In genomic region chr3:79809180-79809567, GRCm38 (mm10) we compare ENCODE assay signal across 9 mouse cellular contexts. TPM values are rescaled to one million over a fixed set of nuclear protein-coding genes. Genes with fewer than 3 reads are reported as not detected.
DNase-seq lines count a peak whose midpoint lies in the region; ATAC-seq and TF ChIP-seq lines count a peak whose summit lies in the region.
"Had no signal": no experiment of that assay in that cellular context is flagged by ENCODE, and none has a peak within 500 bp of the region (broad histone marks: within the 10 kb centered on the region; RNA-seq: fewer than 3 reads in every experiment).

No protein-coding gene starts in this region.

- H3K36me3 ChIP-seq in embryonic facial prominence, embryonic 14.5 days (ENCODE audit: control insufficient read depth, insufficient read depth, low read length) = no peaks in the 10 kb centered on the region
- H3K36me3 ChIP-seq in hindbrain, embryonic 12.5 days = no peaks in the 10 kb centered on the region
- H3K36me3 ChIP-seq: liver, embryonic 15.5 days had no signal

- no peak overlapping the region for H3K4me3 ChIP-seq in embryonic facial prominence, embryonic 14.5 days (ENCODE audit: low read depth, low read length)
- no peak overlapping the region for H3K4me3 ChIP-seq in hindbrain, embryonic 12.5 days
- no peak overlapping the region; the same call in 1 of the 2 replicates for H3K4me3 ChIP-seq in layer of hippocampus, adult 2 months
- no peak overlapping the region for H3K4me3 ChIP-seq in lung, adult 2 months (replicated peaks; ENCODE audit: extremely low read depth, low read depth, low read length)
- H3K4me3 ChIP-seq: liver, embryonic 15.5 days had no signal

- H3K27ac ChIP-seq in embryonic facial prominence, embryonic 14.5 days (replicated peaks; ENCODE audit: low read depth, low read length) = no peak overlapping the region
- H3K27ac ChIP-seq in hindbrain, embryonic 12.5 days = no peak overlapping the region
- H3K27ac ChIP-seq in layer of hippocampus, adult 2 months = no peak overlapping the region
- H3K27ac ChIP-seq: liver, embryonic 15.5 days had no signal

- no peaks in the 10 kb centered on the region for H3K27me3 ChIP-seq in embryonic facial prominence, embryonic 14.5 days (replicated peaks; ENCODE audit: control insufficient read depth, insufficient read depth, low read length)
- no peaks in the 10 kb centered on the region for H3K27me3 ChIP-seq in hindbrain, embryonic 12.5 days
- H3K27me3 ChIP-seq: liver, embryonic 15.5 days had no signal

- no peak overlapping the region for H3K4me2 ChIP-seq in embryonic facial prominence, embryonic 14.5 days (ENCODE audit: low read depth, low read length)
- H3K4me2 ChIP-seq in hindbrain, embryonic 12.5 days (replicated peaks) = no peak overlapping the region
- H3K4me2 ChIP-seq: liver, embryonic 15.5 days had no signal

- no peak for TF ChIP-seq POLR2A in lung, adult 2 months (IDR thresholded peaks at IDR 0.05; ENCODE audit: borderline replicate concordance, extremely low read depth, low read depth, low read length)

- no peak for DNase-seq in cerebellum, adult 11-12 months
- peak; percentile 71 for DNase-seq in adrenal gland, postnatal 14 days
- peak; percentile 81 for DNase-seq in embryonic facial prominence, embryonic 14.5 days (ENCODE audit: low spot score)
- DNase-seq in layer of hippocampus, adult 2 months (ENCODE audit: low spot score in 2 of 2) = peak; percentile 62 to 75
- DNase-seq in lung, adult 2 months = peak; percentile 29

- ATAC-seq in cerebellum, adult (ENCODE audit: insufficient number of reproducible peaks, low FRiP score, low TSS enrichment) = peak; percentile 80
- ATAC-seq in embryonic facial prominence, embryonic 14.5 days (ENCODE audit: low read depth) = peak; percentile 70
- ATAC-seq in hindbrain, embryonic 12.5 days (ENCODE audit: low FRiP score) = peak; percentile 69
- peak; percentile 66 for ATAC-seq in neutrophil, adult 5-6 weeks (ENCODE audit: extremely low read depth, insufficient number of reproducible peaks, low FRiP score, poor library complexity, severe bottlenecking)

- H3K4me1 ChIP-seq in embryonic facial prominence, embryonic 14.5 days (ENCODE audit: control insufficient read depth, insufficient read depth, low read length) = no peaks in the 10 kb centered on the region
- H3K4me1 ChIP-seq in hindbrain, embryonic 12.5 days = no peaks in the 10 kb centered on the region
- no peaks in the 10 kb centered on the region for H3K4me1 ChIP-seq in lung, adult 2 months (ENCODE audit: control insufficient read depth, insufficient read depth, low read length)
- H3K4me1 ChIP-seq: liver, embryonic 15.5 days had no signal

- H3K9ac ChIP-seq in embryonic facial prominence, embryonic 14.5 days (ENCODE audit: low read depth, low read length) = no peak overlapping the region
- H3K9ac ChIP-seq in hindbrain, embryonic 12.5 days = no peak overlapping the region
- H3K9ac ChIP-seq: liver, embryonic 15.5 days had no signal

- no peaks in the 10 kb centered on the region for H3K9me3 ChIP-seq in embryonic facial prominence, embryonic 14.5 days (ENCODE audit: control insufficient read depth, low read length)
- H3K9me3 ChIP-seq in hindbrain, embryonic 12.5 days (replicated peaks) = no peaks in the 10 kb centered on the region
- H3K9me3 ChIP-seq: liver, embryonic 15.5 days had no signal

- 9% methylated on average over 4 of the region's 4 CpGs for WGBS in embryonic facial prominence, embryonic 14.5 days
- whole genome bisulfite sequencing in hindbrain, embryonic 12.5 days = 12% methylated on average over 4 of the region's 4 CpGs
- WGBS in lung, adult 2 months = 7% methylated on average over 4 of the region's 4 CpGs

- TF ChIP-seq CTCF in layer of hippocampus, adult 2 months (conservative IDR thresholded peaks at IDR 0.05) = peak; percentile 89
- peak; percentile 76 for TF ChIP-seq CTCF in lung, adult 2 months (IDR thresholded peaks at IDR 0.05; ENCODE audit: insufficient read depth, low read length)

RNA-seq across cellular contexts. Expression of gene Tmem144, which starts 43.4 kb away (rescaled TPM):
- 8.6 and 11.0 TPM in 2 replicates for total RNA-seq in adrenal gland, postnatal 14 days (2021)
- 3.3 and 4.6 TPM in 2 replicates for polyA plus RNA-seq in embryonic facial prominence, embryonic 14.5 days (2014; fragmentation: Nextera tagmentation; extraction: Ambion mirVana)
- polyA plus RNA-seq in hindbrain, embryonic 12.5 days (2016; fragmentation: Nextera tagmentation; extraction: Ambion mirVana) = 2.0 and 3.3 TPM in 2 replicates
- total RNA-seq in layer of hippocampus, adult 2 months (2021) = 10 to 100 TPM; 18.3 to 23.4 TPM
- 0.92 and 1.9 TPM in 2 replicates for polyA plus RNA-seq in lung, adult 2 months (2012; rRNA removed)
- 0.35 TPM in 1 of 2 replicates, not detected in the other for total RNA-seq in neutrophil, adult 5-6 weeks (2017)
